Mouse (Mus musculus): Measurements from ENCODE around the gene Zswim9. TPM values are rescaled to one million over a fixed set of nuclear protein-coding genes. Genes with fewer than 3 reads are reported as not detected.
A peak's percentile ranks its signal among the peaks of the same experiment; 100 is the strongest.

Zswim9 gene
- total RNA-seq (2021) = 1 to 10 TPM; 6.6 to 7.4 TPM

GRCm38 (mm10) chr7:13278308-13278891 lies at the start of gene Zswim9:
Gene Zswim9 (minus strand): TSS chr7:13278721.
- peak; percentile 95 to 96 for DNase-seq
- intact Hi-C loops (cut with DNase I) = loop anchor here (5.0 to 10.0 kb wide), 2 partner anchors 226 to 394 kb away; partner anchors contain the start of genes Mzf1 and Zfp128

DNA sequence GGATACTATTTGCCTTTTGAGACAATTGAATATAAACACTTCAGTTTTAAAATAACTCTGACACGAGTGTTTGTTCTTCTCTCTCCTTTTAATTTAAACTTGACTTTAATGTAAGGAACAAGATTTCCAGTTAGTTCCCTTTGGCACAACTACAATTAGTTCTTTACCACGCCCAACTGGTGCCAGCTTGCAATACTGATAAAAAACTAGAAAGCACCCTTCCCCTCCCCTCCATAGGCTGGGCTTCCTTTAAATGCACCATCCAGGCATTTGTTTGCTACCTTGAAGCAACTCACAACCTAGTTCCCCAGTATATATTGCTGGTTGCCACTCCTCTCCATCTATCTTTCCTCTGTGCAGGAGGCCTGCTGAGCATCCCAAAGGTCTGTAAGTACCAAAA lies 45.8 kb upstream of the Zswim9 start, which contains the start of gene Pla2g4c:
Gene Pla2g4c, plus strand, starts transcription at position 340 of the 400 bp plus-strand sequence.
- DNase-seq = no peak
- intact Hi-C loops (cut with DNase I) = no loop called here

GRCm38 (mm10) chr7:13321424-13321823 lies 42.9 kb upstream of the Zswim9 start:
- DNase-seq = no peak
- intact Hi-C loops (cut with DNase I) = no loop called here

DNA sequence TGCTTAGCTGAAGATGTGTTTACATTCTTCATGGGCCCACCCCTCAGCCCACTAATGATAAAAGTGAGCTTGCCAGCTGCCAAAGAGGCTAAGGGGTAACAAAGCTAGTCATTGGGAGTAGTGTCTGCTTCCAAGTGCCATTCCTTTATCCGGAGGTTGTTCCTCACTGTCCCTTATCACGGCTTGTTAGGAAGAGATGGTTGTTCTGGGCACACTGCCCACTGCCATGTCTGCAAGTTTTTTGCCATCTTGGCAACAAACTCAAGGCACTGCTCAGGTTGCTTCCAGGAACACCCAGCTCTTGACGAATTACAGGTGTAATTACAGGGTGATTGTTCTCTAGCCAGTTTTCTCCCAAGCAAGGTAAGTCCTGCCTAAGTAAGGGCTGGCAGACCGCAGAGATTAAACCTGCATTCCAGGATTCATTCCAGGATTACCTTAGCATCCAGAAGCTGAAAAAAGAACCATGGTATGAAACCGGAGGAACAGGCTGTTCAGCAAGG lies 35.6 kb upstream of the Zswim9 start:
- DNase-seq = no peak
- intact Hi-C loops (cut with DNase I) = no loop called here

DNA sequence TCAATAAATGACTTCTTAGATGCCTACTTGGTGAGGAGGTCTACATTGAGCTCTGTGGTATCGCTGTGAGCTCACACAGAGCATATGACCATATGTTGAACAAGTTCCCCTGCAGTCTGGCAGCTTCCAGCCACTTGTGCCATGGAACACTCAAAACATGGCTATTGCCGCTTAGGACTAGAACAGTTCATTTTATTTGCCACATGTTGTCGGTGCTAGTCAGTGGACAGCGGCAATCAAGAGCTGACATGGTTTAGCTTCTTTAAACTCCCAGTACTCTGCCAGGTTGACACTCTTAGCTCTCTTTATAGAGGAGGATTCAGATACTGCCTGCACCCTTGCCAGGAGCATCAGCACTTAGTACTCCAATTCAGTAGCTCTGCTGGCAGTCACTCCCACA lies 32.9 kb upstream of the Zswim9 start:
- intact Hi-C loops (cut with DNase I) = no loop called here
- DNase-seq = no peak

- intact Hi-C loops (cut with DNase I) = no loop called here
- DNase-seq = no peak
These were observed 32.1 kb upstream of the Zswim9 start for GRCm38 (mm10) chr7:13310493-13311199.

DNA sequence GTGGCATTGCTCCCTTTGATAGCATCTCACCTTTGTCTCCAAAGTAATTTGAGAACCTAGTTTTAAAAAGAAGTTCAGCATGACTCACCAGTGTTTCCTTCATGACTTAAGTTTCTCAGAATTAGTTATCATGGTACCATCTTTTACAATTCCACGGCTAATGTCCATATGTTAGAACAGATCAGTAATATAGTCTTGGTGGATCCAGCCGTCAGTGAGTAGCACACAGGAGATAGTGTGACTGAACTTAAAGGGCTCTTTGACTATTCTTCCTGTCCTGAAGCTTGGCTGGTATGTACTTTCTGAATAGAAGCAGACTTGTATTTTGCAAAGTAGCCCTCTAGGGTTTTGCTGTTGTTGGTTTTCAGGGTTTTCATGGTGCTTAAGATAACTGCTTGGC lies 30.9 kb upstream of the Zswim9 start:
- intact Hi-C loops (cut with DNase I) = no loop called here
- DNase-seq = no peak

GRCm38 (mm10) chr7:13303372-13303771 lies 24.9 kb upstream of the Zswim9 start:
- DNase-seq = no peak
- intact Hi-C loops (cut with DNase I) = no loop called here

DNA sequence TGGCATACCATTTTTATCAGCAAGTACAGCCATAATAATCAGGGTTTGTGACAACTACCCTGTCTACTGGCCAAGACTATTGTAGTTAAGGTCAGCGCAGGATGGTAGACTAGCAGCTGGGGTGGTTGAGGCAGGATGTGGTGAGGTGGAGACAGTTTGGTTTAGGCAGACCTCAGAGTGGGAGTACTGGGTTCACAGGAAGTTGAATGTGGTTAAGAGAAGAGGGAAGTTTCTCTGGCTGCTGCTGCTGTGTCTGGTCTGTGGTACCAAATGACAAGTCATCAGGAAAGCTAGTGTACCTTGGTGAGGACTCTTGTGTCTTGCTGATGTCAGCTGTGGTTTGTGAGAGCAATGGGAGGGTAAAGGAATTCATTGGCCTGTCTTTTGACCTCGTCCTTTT lies 24.3 kb upstream of the Zswim9 start:
- intact Hi-C loops (cut with DNase I) = no loop called here
- no peak for DNase-seq

DNA sequence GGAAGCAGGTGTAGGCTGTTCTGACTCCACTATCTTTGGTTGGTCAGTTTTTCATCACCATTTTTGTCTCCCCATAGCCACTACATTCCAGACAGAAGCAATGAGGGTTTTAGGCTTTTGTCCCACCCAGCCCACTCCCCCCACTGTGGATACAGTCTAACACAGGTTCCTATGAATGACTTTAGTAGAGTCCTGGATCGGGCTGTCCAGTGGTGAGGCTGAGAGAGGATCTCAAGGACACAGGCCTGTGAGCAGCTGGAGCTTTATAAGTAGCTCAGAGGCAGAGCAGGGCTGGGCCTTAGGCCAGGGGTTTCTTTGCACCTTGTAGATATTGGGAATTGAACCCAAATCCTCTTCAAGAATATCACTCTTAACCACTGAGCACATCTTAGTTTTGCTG lies 23.1 kb upstream of the Zswim9 start:
- intact Hi-C loops (cut with DNase I) = no loop called here
- DNase-seq = no peak

DNA sequence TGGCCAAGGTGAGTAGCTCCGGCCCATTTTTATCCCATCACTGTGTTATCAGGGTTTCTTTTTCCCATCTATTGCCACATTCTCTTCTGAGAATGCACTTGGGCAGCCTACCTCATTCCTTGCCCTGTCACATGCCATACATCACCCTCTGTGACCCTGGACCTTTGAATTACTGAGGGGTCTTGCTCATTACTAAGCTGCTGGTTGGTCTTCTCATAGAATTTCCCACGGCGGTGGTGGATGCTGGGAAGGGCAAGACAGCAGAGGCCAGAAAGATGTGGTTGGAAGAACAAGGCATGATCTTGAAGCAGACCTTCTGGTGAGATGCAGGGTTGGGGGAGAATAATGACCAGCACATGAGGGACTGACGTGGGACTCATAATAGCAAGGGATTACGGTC lies 20.3 kb upstream of the Zswim9 start:
- intact Hi-C loops (cut with DNase I) = no loop called here

DNA sequence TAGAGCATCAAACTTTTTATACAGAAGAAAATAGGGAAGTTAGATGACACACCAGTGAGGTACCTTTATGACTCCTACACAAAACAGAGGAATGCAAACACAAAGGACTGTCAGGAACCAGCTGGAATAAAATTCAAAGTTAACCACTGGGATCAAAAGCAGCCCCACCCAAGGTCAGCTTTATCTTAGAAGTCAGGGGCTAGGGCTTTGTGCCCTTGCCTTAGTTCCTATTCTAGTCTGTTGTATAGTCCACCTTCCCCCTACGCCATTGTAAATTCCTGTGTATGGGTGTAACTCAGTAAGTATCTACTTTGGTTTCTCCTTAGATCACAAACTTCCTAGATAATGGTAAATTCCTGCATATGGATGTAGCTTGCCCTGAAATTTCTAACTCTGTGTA lies 19.1 kb upstream of the Zswim9 start:
- DNase-seq = no peak

More for the DNA sequence above, 20.3 kb upstream of the Zswim9 start:
- DNase-seq = no peak

DNA sequence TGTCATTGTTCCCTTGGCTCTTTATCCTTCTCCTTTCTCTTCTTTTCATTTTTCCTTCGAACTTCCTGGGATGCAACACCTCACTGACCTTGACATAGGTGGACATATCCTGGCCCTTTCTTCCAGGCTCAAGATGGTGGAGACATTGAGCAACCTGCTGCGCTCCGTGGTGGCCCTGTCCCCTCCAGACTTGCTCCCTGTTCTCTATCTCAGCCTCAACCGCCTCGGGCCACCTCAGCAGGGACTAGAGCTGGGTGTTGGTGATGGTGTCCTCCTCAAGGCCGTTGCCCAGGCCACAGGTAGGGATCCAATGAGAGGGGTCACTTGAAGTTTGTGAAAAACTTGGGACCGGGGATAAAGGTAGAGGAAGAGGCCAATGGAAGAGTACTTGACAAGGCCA lies 16.7 kb upstream of the Zswim9 start:
- intact Hi-C loops (cut with DNase I) = no loop called here
- DNase-seq = no peak

More for the DNA sequence above, 19.1 kb upstream of the Zswim9 start:
- intact Hi-C loops (cut with DNase I) = no loop called here

DNA sequence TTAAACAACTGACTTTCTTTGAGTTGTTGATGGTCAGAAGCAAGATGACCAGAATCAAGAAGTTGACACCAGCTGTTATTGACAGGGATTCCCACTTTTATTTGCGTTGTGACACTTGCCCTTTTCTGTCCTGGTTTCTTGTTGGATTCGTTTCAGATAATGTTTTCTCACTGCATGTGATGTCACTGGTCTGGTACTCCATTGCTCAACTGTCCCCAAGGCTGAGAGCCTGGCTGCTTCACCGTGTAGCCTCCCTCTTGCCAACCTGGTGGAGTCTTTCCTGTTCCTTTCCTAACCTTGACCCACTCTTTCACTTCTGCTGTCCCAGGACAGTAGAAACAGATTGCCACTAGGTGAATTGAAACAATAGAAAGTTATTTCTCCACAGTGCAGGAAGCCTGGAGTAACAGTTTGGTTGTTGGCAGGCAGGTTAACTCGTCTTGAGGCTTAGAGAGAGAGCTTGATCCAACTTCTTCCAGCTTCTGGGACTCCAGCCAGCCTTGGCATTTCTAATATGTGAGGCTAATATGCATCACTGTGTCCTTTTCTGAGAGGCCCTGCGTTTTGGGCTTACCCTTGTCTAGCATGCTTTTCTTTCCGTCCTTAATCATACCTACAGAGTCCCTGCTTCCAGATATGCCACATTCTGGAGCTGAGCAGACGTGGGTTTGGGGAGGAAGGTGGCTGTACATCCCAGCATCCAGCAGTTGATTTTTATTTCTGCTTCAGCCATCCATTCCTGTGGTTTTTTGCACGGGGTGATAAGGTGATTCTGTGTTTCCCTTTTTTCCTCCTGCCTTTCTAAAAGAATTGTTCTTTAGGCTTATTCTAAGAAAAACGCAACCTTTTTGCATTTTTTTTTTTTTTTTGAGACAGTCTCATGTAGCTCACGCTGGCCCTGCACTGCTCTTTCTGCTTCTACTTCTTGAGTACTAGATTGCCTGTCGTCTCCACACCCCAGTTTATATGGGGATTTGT lies 15.6 kb upstream of the Zswim9 start:
- DNase-seq = peak; percentile 28 to 29
- intact Hi-C loops (cut with DNase I) = no loop called here

- intact Hi-C loops (cut with DNase I) = no loop called here
- no peak for DNase-seq
These were observed 12.8 kb upstream of the Zswim9 start for GRCm38 (mm10) chr7:13291370-13291769.

- DNase-seq = no peak
- intact Hi-C loops (cut with DNase I) = no loop called here
These were observed 11.6 kb upstream of the Zswim9 start for GRCm38 (mm10) chr7:13290041-13290675.

DNA sequence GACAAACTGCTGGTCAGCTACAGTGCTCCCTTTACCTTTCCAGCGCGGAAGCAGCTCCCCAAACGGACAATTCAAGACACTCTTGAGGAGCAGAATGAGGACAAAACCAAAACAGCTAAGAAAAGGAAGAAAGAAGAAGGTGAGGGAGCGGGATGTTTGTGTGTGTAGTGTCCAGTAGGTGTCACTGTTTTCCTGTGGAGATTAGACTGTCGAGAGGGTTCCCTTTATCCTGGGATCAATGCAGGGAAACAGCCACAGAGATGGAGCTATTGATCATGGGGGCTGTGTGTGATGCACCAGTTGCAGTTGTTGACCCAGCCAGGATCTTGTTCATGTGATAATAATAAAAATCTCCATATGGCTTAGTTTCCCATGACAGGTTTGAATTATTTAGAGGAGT lies 10.1 kb upstream of the Zswim9 start:
- intact Hi-C loops (cut with DNase I) = loop anchor here (1.0 to 5.0 kb wide), 2 partner anchors 223 to 1029 kb away; no protein-coding TSS in a partner anchor

DNA sequence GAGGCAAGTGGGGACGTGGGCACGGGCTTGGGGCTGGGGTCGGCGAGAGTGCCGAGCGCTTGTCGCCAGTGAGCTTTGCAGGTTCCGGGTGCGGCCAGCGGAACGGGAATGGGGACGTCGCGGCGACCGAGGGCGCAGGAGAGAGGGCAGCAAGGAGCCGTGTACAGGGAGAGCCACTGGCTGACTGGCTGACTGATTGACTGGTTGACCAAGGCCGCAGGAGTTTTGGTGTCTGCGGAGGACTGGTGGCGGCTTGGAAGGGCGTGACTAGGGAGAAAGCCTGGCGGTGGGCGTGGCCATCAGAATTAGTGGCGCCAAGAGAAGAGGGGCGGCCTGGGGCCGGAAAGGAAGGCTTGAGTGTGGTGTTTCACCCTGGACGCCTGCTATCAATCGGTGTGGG lies 436 bp upstream of the Zswim9 start:
- DNase-seq = peak; percentile 11 to 12
- intact Hi-C loops (cut with DNase I) = loop anchor here (5.0 to 10.0 kb wide), 2 partner anchors 227 to 394 kb away; partner anchors contain the start of genes Mzf1 and Zfp128

More for the DNA sequence above, 10.1 kb upstream of the Zswim9 start:
- peak; percentile 10 to 16 for DNase-seq

GRCm38 (mm10) chr7:13277833-13278232 lies 688 bp downstream of the Zswim9 start:
- intact Hi-C loops (cut with DNase I) = loop anchor here (5.0 to 10.0 kb wide), 2 partner anchors 226 to 393 kb away; partner anchors contain the start of genes Mzf1 and Zfp128
- DNase-seq = no peak

- DNase-seq = no peak
- intact Hi-C loops (cut with DNase I) = loop anchor here (5.0 to 10.0 kb wide), 2 partner anchors 225 to 392 kb away; partner anchors contain the start of genes Mzf1 and Zfp128
These were observed 1.4 kb downstream of the Zswim9 start, which contains the start of gene Lig1 for GRCm38 (mm10) chr7:13277081-13277480. Gene Lig1 (plus strand): TSS chr7:13277283.
